20 mouse cellular contexts compared by ENCODE assay signal in genomic region chr3:117138720-117139119, GRCm38 (mm10).
"Had no signal": no experiment of that assay in that cellular context is flagged by ENCODE, and none has a peak within 500 bp of the region (broad histone marks: within the 10 kb centered on the region; RNA-seq: fewer than 3 reads in every experiment).

No protein-coding gene starts in this region.

- H3K27me3 ChIP-seq: limb, embryonic 13.5 days; liver, embryonic 12.5 days; liver, embryonic 15.5 days; lung, embryonic 15.5 days; megakaryocyte, embryonic 14.5 days; midbrain, embryonic 13.5 days; neural tube, embryonic 12.5 days; neural tube, embryonic 15.5 days had no signal

- H3K36me3 ChIP-seq: limb, embryonic 10.5 days; limb, embryonic 13.5 days; liver, embryonic 12.5 days; liver, embryonic 15.5 days; lung, embryonic 15.5 days; midbrain, embryonic 10.5 days; midbrain, embryonic 13.5 days; neural tube, embryonic 12.5 days; neural tube, embryonic 15.5 days had no signal

- H3K4me2 ChIP-seq: limb, embryonic 13.5 days; liver, embryonic 12.5 days; liver, embryonic 15.5 days; lung, embryonic 15.5 days; midbrain, embryonic 13.5 days; neural tube, embryonic 12.5 days; neural tube, embryonic 15.5 days had no signal

- H3K4me3 ChIP-seq: layer of hippocampus, adult 2 months; limb, embryonic 10.5 days; limb, embryonic 13.5 days; liver, embryonic 12.5 days; liver, embryonic 15.5 days; lung, embryonic 15.5 days; megakaryocyte, embryonic 14.5 days; midbrain, embryonic 10.5 days; midbrain, embryonic 13.5 days; neural tube, embryonic 12.5 days; neural tube, embryonic 15.5 days had no signal

- H3K9me3 ChIP-seq: limb, embryonic 10.5 days; limb, embryonic 13.5 days; liver, embryonic 12.5 days; liver, embryonic 15.5 days; lung, embryonic 15.5 days; megakaryocyte, embryonic 14.5 days; midbrain, embryonic 10.5 days; midbrain, embryonic 13.5 days; neural tube, embryonic 12.5 days; neural tube, embryonic 15.5 days had no signal

- H3K4me1 ChIP-seq: limb, embryonic 10.5 days; limb, embryonic 13.5 days; liver, embryonic 12.5 days; liver, embryonic 15.5 days; lung, embryonic 15.5 days; megakaryocyte, embryonic 14.5 days; midbrain, embryonic 10.5 days; midbrain, embryonic 13.5 days; neural tube, embryonic 12.5 days; neural tube, embryonic 15.5 days had no signal

- DNase-seq: kidney, postnatal 25 days; layer of hippocampus, adult 9-11 months; liver; lung, adult 18-20 months; lung, postnatal 10 days; lung, postnatal 36 days; thymus, adult 18-20 months; thymus, postnatal 36 days had no signal

- ATAC-seq: liver, embryonic 12.5 days; midbrain, embryonic 13.5 days had no signal

- H3K27ac ChIP-seq: kidney, postnatal 0 days; layer of hippocampus, adult 2 months; limb, embryonic 10.5 days; limb, embryonic 13.5 days; liver, embryonic 12.5 days; liver, embryonic 15.5 days; lung, embryonic 15.5 days; midbrain, embryonic 10.5 days; midbrain, embryonic 13.5 days; neural tube, embryonic 12.5 days; neural tube, embryonic 15.5 days had no signal

- H3K9ac ChIP-seq: limb, embryonic 13.5 days; liver, embryonic 12.5 days; liver, embryonic 15.5 days; lung, embryonic 15.5 days; midbrain, embryonic 13.5 days; neural tube, embryonic 12.5 days; neural tube, embryonic 15.5 days had no signal
